Mouse (Mus musculus) heart, embryonic 16.5 days (tissue): ENCODE results near the gene Hist1h2br. TPM values are rescaled to one million over a fixed set of nuclear protein-coding genes. Genes with fewer than 3 reads are reported as not detected.
A peak's percentile ranks its signal among the peaks of the same experiment; 100 is the strongest.
"Not testable (repeated sequence)": the region's sequence is repeated elsewhere in the genome, so short reads cannot be mapped to it uniquely, and the experiment has no call there.

Experiments used
- ATAC-seq: fragments of 200-750 bp; cut with Nextera tagmentation; replicated peaks from 2 replicates; pipeline ENCODE4 v1.8.0; 2017; ENCODE audit warnings: moderate number of reproducible peaks; ENCODE audit not compliant: insufficient read depth, low FRiP score; ENCODE audit errors: extremely low read depth
- H3K27ac ChIP-seq: fragments of 300-500 bp; sonication (generic); 2 replicates; pipeline ENCODE4 v1.5.1; 2014; ENCODE audit warnings: mild to moderate bottlenecking, low read length, control low read depth, moderate library complexity
- H3K27me3 ChIP-seq: fragments of 300-500 bp; sonication (generic); 2 replicates; pipeline ENCODE4 v1.6.1; 2014; ENCODE audit warnings: low read length, mixed read lengths; ENCODE audit not compliant: control insufficient read depth, insufficient read depth
- H3K36me3 ChIP-seq: fragments of 300-500 bp; sonication (generic); 2 replicates; pipeline ENCODE4 v1.6.1; 2014; ENCODE audit not compliant: control insufficient read depth, insufficient read depth
- H3K4me1 ChIP-seq: fragments of 300-500 bp; sonication (generic); 2 replicates; pipeline ENCODE4 v1.6.1; 2014; ENCODE audit warnings: low read length, mixed read lengths; ENCODE audit not compliant: control insufficient read depth, insufficient read depth
- H3K4me2 ChIP-seq: fragments of 300-500 bp; sonication (generic); 2 replicates; pipeline ENCODE4 v1.6.1; 2014; ENCODE audit warnings: low read depth, mild to moderate bottlenecking, control low read depth, low read length
- H3K4me3 ChIP-seq: fragments of 300-500 bp; sonication (generic); 2 replicates; pipeline ENCODE4 v1.5.1; 2014; ENCODE audit warnings: mild to moderate bottlenecking, control low read depth, low read length
- H3K9ac ChIP-seq: fragments of 300-500 bp; sonication (generic); 2 replicates; pipeline ENCODE4 v1.6.1; 2014; ENCODE audit warnings: low read length, control low read depth
- H3K9me3 ChIP-seq: fragments of 300-500 bp; sonication (generic); replicated peaks from 2 replicates; pipeline ENCODE4 v1.6.1; 2016; ENCODE audit warnings: low read length; ENCODE audit not compliant: control insufficient read depth
- WGBS: fragments of 180-500 bp; shearing (Covaris S2); extraction: QIAGEN DNeasy Blood & Tissue Kit; methylation state at CpG from one replicate; pipeline ENCODE4 v1.1.7; 2014; 5-methylcytosine and 5-hydroxymethylcytosine counted together
- polyA plus RNA-seq: library from polyadenylated mRNA; unstranded; fragments of >200 nt; fragmentation: Nextera tagmentation; extraction: Ambion mirVana; gene quantifications from 2 replicates; pipeline ENCODE4 v1.2.1, GENCODE M21; 2015

The Hist1h2br gene
- polyA plus RNA-seq, 1 experiment from 2014 or later = 10.5 TPM

DNA sequence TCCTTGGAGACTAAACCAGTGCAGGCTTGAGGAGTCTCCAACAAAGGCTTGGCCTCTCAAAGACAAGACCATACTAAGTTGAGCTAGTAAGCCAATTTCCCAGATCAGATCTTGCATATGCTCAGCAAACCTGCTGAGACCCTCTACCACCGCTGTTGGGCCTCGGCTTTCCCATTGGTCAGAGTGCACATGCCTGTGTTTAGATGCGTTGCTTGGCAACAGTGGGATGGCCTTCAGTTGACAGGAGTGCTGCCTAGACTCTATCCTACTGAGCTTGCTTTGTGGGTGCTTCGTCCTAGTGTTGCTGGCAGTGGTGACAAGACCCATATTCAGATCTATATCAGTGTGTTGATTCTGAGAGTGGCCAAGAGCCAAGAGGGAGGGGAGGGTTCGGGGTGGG is 28.1 kb downstream of the Hist1h2br start:
- no peak for ATAC-seq
- no peaks in the 10 kb centered on the region for H3K27me3 ChIP-seq
- no peak overlapping the region for H3K27ac ChIP-seq
- no peak overlapping the region for H3K4me3 ChIP-seq
- no peaks in the 10 kb centered on the region for H3K36me3 ChIP-seq
- WGBS = 20% methylated on average over 5 of the region's 5 CpGs
- H3K9me3 ChIP-seq = no peaks in the 10 kb centered on the region
- no peak overlapping the region for H3K4me2 ChIP-seq
- no peaks in the 10 kb centered on the region for H3K4me1 ChIP-seq
- no peak overlapping the region for H3K9ac ChIP-seq

DNA sequence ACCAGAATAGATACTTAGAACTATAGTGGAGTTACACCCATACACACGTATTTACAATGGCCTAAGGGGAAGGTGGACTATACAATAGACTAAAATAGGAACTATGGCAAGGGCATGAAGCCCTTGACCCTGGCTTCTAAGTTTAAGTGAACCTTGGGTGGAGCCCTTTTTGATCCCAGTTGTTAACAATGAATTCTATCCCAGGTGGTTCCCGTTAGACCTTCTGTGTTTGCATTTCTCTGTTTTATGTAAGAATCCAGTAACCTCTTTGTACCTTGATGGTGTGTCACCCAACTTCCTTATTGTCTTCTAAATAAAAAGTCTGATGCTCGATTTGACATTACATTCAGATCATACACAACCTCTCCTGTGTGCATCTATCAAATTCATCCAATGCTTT is 32.0 kb downstream of the Hist1h2br start:
- not testable (repeated sequence) for H3K4me2 ChIP-seq, H3K9me3 ChIP-seq, ATAC-seq, H3K36me3 ChIP-seq, H3K27me3 ChIP-seq, H3K4me1 ChIP-seq, H3K9ac ChIP-seq, H3K27ac ChIP-seq, H3K4me3 ChIP-seq
- 73% methylated on average over 3 of the region's 3 CpGs for WGBS

DNA sequence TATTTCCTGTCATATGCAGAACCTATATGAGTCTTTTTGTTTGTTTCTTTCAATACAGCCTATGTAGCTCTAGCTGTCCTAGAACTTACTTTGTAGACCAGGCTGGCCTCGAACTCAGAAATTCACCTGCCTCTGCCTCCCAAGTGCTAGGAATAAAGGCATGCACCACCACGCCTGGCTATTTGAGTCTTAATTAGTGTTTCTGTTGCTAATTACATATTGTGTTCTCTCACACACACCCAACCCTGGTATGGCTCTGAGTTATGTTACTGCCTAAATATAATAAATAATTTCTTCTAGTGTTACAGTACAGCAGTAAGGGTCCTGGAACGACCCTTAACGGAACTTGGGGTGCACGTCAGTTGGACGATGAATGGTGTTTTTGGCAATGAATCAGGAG is 47.2 kb downstream of the Hist1h2br start:
- no peaks in the 10 kb centered on the region for H3K27me3 ChIP-seq
- no peak overlapping the region for H3K4me2 ChIP-seq
- H3K9me3 ChIP-seq = no peaks in the 10 kb centered on the region
- 0 out of 2 replicates have a peak, but pooled peaks cover 2% of the 10 kb centered on the region for H3K4me1 ChIP-seq
- no peaks in the 10 kb centered on the region for H3K36me3 ChIP-seq
- no peak overlapping the region for H3K27ac ChIP-seq
- H3K9ac ChIP-seq = no peak overlapping the region
- H3K4me3 ChIP-seq = no peak overlapping the region
- 79% methylated on average over 6 of the region's 6 CpGs for WGBS
- ATAC-seq = no peak

DNA sequence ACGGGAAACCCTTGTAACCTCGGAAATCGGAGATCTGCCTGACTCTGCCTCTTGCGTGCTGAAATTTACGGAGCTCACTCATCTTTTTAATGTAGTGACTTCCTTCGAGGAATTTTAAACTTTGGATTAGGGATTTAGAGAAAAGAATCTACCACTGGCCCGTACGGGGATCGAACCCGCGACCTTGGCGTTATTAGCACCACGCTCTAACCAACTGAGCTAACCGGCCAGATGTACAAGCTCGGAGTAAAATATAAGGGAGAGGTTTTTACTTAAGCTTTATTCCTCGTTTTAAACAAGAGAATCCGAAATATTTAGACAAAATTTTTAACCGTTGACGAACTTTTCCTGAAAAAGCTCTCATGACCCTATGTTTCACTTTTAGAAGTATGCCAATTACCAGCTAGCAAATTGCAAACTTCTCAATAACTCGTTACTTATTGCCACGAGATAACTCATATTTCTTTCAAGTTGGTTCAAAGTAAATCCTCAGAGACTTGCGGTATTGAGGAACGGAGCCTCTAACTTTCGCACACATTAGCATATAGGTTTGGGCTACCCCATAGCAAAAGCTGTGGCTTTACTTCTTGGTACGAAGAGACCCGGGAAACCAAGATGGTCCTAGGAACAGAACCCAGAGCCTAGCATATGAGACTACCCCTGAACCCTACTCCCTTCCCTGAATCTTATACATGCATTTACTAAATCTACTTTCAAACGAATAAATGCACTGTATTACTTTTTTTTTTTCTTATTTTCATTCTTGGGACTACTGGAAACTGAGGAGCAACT is 48.5 kb downstream of the Hist1h2br start:
- Histone ChIP-seq H3K4me3 (peak overlapping the region; percentile 57), H3K9me3 (no peaks in the 10 kb centered on the region), H3K27me3 (no peaks in the 10 kb centered on the region), H3K4me1 (0 out of 2 replicates have a peak, but pooled peaks cover 2% of the 10 kb centered on the region), H3K27ac (no peak overlapping the region), H3K9ac (peak overlapping the region; percentile 49; the same call in 1 of the 2 replicates), H3K4me2 (peak overlapping the region; percentile 65), H3K36me3 (no peaks in the 10 kb centered on the region)
- no peak; the same call in 1 of the 2 replicates for ATAC-seq
- 3% methylated on average over 27 of the region's 27 CpGs for WGBS

DNA sequence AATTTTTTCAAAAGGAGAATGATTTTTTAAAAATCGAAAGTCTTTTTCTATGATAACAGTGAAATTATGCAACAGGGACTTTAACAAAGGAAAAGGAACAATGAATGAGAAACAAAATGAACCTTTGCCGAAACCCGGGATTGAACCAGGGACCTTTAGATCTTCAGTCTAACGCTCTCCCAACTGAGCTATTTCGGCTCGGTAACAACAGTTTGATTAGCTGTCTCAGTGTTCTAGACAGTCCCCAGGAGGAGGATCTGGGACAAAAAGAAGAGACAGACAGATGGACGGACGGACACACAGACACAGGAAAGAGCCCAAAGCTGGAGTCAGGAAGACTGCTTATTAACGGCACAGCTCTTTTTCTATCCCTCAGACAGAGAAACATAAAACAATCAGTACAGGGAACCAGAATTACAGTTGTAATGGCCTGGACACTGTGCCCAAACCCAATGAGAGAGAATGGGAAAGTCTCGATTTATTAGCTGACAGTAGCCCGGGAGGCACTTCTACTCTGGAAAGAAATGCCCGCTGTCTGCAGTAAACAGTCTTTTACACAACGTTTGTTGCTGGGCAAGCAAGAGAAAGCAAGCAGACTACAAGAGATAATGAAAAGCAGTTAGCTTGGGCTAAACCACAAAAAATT is 49.3 kb downstream of the Hist1h2br start:
- no peak for ATAC-seq
- H3K9ac ChIP-seq = no peak overlapping the region
- H3K4me3 ChIP-seq = peak overlapping the region; percentile 57
- no peaks in the 10 kb centered on the region for H3K9me3 ChIP-seq
- WGBS = 2% methylated on average over 13 of the region's 13 CpGs
- no peaks in the 10 kb centered on the region for H3K36me3 ChIP-seq
- no peak overlapping the region for H3K27ac ChIP-seq
- H3K27me3 ChIP-seq = no peaks in the 10 kb centered on the region
- 0 out of 2 replicates have a peak, but pooled peaks cover 2% of the 10 kb centered on the region for H3K4me1 ChIP-seq
- H3K4me2 ChIP-seq = peak overlapping the region; percentile 65

DNA sequence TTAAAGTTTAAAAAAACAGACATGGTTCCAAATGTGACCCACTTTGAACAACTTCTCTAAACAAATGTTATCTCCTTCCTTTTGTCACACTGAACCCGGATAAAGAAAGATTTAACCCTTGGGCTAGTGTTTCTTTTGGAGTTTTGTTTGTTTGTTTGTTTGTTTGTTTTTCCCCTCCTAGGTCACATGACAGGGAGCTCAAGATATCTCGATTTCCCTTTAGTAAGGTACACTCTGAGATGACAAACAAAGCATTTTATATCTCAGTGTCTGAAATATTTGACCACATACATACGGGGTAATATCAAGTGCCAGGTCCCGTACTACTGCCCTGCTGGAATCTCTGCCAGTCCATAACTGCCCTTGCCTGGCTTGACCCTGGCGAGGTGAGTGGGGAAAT is 49.9 kb downstream of the Hist1h2br start:
- no peak for ATAC-seq
- Histone ChIP-seq H3K9me3 (no peaks in the 10 kb centered on the region), H3K27ac (no peak overlapping the region), H3K4me2 (peak overlapping the region; percentile 65), H3K27me3 (no peaks in the 10 kb centered on the region), H3K4me3 (no peak overlapping the region; the same call in 1 of the 2 replicates), H3K9ac (no peak overlapping the region), H3K4me1 (0 out of 2 replicates have a peak, but pooled peaks cover 2% of the 10 kb centered on the region), H3K36me3 (no peaks in the 10 kb centered on the region)
- WGBS = 25% methylated on average over 5 of the region's 5 CpGs

DNA sequence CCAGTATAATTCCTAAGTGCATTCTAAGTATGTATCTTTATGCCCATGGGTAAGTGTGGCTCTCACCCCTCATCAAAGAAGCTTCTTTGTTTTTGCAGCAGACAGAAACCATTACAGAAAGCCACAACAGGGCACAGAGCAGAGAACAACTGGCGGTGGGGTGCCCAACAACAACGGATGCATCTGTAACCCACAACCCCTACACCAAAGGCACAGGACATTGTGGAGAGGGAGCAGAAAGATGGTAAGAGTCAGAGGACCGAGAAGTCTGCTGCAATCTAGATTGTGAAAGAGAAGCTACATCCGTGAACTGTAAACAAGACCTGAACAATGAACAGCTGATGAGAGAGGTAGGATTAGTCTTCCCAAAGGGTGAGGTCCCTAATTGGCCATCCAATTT is 51.0 kb downstream of the Hist1h2br start:
- no peak overlapping the region for H3K4me2 ChIP-seq
- 75% methylated on average over 4 of the region's 4 CpGs for whole genome bisulfite sequencing
- no peak overlapping the region for H3K4me3 ChIP-seq
- H3K9ac ChIP-seq = no peak overlapping the region
- 0 out of 2 replicates have a peak, but pooled peaks cover 2% of the 10 kb centered on the region for H3K4me1 ChIP-seq
- H3K27ac ChIP-seq = no peak overlapping the region
- ATAC-seq = no peak
- no peaks in the 10 kb centered on the region for H3K27me3 ChIP-seq
- no peaks in the 10 kb centered on the region for H3K36me3 ChIP-seq
- H3K9me3 ChIP-seq = no peaks in the 10 kb centered on the region
